Mouse (Mus musculus) kidney, adult 2 months (tissue): ENCODE results near the gene Rabgef1. TPM values are rescaled to one million over a fixed set of nuclear protein-coding genes. Genes with fewer than 3 reads are reported as not detected.

Experiments used
- DNase-seq: peaks from one replicate; pipeline ENCODE4 v3.0.0; 2021
- H3K27ac ChIP-seq: fragments of 200-500 bp; 2 replicates; pipeline ENCODE4 v1.5.1; 2012; ENCODE audit warnings: low read depth, low read length, control low read depth, inconsistent platforms; ENCODE audit not compliant: insufficient read depth
- H3K27me3 ChIP-seq: fragments of 200-500 bp; replicated peaks from 2 replicates; pipeline ENCODE4 v1.6.1; 2012; ENCODE audit warnings: mild to moderate bottlenecking, moderate library complexity, low read length, inconsistent platforms; ENCODE audit not compliant: control insufficient read depth, insufficient read depth
- H3K36me3 ChIP-seq: fragments of 200-500 bp; 2 replicates; pipeline ENCODE4 v1.6.1; 2012; ENCODE audit warnings: mild to moderate bottlenecking, moderate library complexity, low read length, inconsistent platforms; ENCODE audit not compliant: control insufficient read depth, insufficient read depth
- H3K4me1 ChIP-seq: fragments of 200-500 bp; 2 replicates; pipeline ENCODE4 v1.6.1; 2011; ENCODE audit warnings: low read length; ENCODE audit not compliant: control insufficient read depth, insufficient read depth
- H3K4me3 ChIP-seq: fragments of 200-500 bp; 2 replicates; pipeline ENCODE4 v1.5.1; 2011; ENCODE audit warnings: mild to moderate bottlenecking, low read depth, low read length, control low read depth; ENCODE audit not compliant: insufficient read depth
- CTCF ChIP-seq: fragments of 200-500 bp; conservative IDR thresholded peaks from 2 replicates; pipeline ENCODE4 v1.5.1; 2011; ENCODE audit warnings: low read depth, mild to moderate bottlenecking, control low read depth, low read length, moderate library complexity, mixed read lengths; ENCODE audit not compliant: insufficient read depth, insufficient read length
- POLR2A ChIP-seq: fragments of 200-500 bp; IDR thresholded peaks from one replicate; pipeline ENCODE4 v1.6.1; 2011; ENCODE audit warnings: low read depth, low read length, control low read depth
- WGBS: fragments of 180-500 bp; shearing (Covaris S2); methylation state at CpG from one replicate; pipeline ENCODE4 v1.1.7; 2018; 5-methylcytosine and 5-hydroxymethylcytosine counted together
- polyA plus RNA-seq: library from polyadenylated mRNA; depleted of rRNA; stranded (reverse); fragments of >200 nt; gene quantifications from 2 replicates; pipeline ENCODE4 v1.2.3, GENCODE M21; 2012

Gene Rabgef1
- polyA plus RNA-seq, 1 experiment, result 18.4 TPM

GRCm38 (mm10) chr5:130197981-130198380 is 26.4 kb downstream of the Rabgef1 start:
- DNase-seq, result no peak
- TF ChIP-seq CTCF (no peak), POLR2A (no peak)
- Histone ChIP-seq H3K4me1 (peaks cover 20% of the 10 kb centered on the region; the same call in 1 of the 2 replicates), H3K27me3 (no peaks in the 10 kb centered on the region), H3K27ac (peak overlapping the region; percentile 35), H3K4me3 (no peak overlapping the region), H3K36me3 (peaks cover 7% of the 10 kb centered on the region; the same call in 1 of the 2 replicates)
- 66% methylated on average over 7 of the region's 7 CpGs for WGBS

DNA sequence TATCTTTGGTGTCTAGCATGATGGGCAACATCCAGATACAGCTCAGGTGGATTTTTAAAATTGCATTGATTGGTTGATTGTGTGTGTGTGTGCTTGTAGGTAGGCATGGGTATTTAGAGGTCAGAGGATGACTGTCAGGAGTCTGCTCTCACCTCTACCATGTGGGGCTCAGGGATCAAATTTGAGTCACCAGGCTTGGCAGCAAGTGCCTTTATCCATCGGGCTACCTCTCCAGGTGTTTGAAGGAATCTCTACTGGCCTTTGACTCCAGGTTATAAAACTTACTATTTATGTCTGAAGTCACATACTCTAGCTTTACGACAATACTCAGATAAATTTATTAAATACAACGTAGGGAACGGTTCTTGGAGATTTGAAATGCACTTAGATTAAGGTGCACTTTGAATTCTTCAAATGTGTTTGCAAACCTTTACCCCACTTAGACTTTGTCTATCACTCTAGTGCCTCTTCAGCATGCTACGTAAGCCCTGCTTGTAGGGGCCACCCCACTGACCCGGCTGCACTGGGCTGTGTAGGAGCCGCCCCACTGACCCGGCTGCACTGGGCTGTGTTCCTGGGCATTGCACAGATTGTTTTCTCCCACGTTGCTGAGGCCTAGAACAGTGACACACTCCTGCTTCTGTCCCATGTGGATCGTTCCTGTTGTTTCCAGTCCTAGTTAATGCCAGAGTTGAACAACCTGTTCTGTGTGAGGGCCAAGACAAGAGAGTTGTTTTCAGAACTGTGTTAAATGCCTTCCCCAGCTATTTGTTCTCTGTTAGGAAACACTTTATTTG is 28.8 kb downstream of the Rabgef1 start:
- no peak for TF ChIP-seq CTCF
- no peak for TF ChIP-seq POLR2A
- WGBS, result 31% methylated on average over 10 of the region's 10 CpGs
- Histone ChIP-seq H3K36me3 (peaks cover 7% of the 10 kb centered on the region; the same call in 1 of the 2 replicates), H3K4me3 (no peak overlapping the region), H3K27me3 (no peaks in the 10 kb centered on the region), H3K4me1 (peaks cover 20% of the 10 kb centered on the region; the same call in 1 of the 2 replicates), H3K27ac (peak overlapping the region; percentile 61)
- DNase-seq, result peak; percentile 77

- WGBS, result 69% methylated on average over 4 of the region's 4 CpGs
- no peak overlapping the region for H3K4me3 ChIP-seq
- H3K27me3 ChIP-seq, result no peaks in the 10 kb centered on the region
- H3K36me3 ChIP-seq, result peaks cover 3% of the 10 kb centered on the region; the same call in 1 of the 2 replicates
- no peak overlapping the region for H3K27ac ChIP-seq
- peaks cover 20% of the 10 kb centered on the region; the same call in 1 of the 2 replicates for H3K4me1 ChIP-seq
- DNase-seq, result no peak
- no peak for TF ChIP-seq POLR2A
- TF ChIP-seq CTCF, result no peak
Measured at GRCm38 (mm10) chr5:130203948-130204347, 32.4 kb downstream of the Rabgef1 start.

GRCm38 (mm10) chr5:130204560-130204959 is 33.0 kb downstream of the Rabgef1 start:
- WGBS, result 76% methylated on average over 6 of the region's 6 CpGs
- no peak overlapping the region for H3K4me3 ChIP-seq
- no peak for DNase-seq
- no peak overlapping the region for H3K27ac ChIP-seq
- peaks cover 20% of the 10 kb centered on the region; the same call in 1 of the 2 replicates for H3K4me1 ChIP-seq
- H3K27me3 ChIP-seq, result no peaks in the 10 kb centered on the region
- peaks cover 3% of the 10 kb centered on the region; the same call in 1 of the 2 replicates for H3K36me3 ChIP-seq
- no peak for TF ChIP-seq CTCF
- TF ChIP-seq POLR2A, result no peak

DNA sequence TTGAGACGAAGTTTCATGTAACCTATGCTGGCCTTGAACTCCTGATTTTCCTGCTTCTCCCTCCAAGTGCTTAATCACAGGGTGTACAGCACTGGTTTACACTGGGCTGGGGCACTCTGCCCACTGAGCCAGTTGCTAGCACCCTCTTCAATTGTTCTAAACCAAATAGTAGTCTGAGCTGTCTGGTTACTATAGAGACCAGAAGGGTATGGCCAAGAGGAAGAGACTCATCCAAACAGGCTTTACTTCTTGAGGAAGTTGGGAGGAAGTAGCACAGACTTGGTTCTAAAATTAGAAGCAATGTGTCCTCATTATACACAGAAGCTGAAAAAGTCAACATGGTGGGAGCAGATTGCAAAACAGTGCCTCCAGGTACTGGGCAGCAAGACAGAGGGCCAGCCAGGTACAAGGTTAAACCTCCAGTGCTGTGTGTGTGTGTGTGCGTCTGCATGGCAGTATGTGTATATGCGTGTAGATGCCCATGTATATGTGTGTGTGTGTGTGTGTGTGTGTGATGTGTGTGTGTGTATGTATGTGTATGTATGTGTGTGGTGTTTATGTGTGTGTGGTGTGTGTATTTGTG is 33.9 kb downstream of the Rabgef1 start:
- H3K36me3 ChIP-seq, result no peaks in the 10 kb centered on the region
- DNase-seq, result no peak
- WGBS, result 78% methylated on average over 3 of the region's 3 CpGs
- peaks cover 14% of the 10 kb centered on the region; the same call in 1 of the 2 replicates for H3K4me1 ChIP-seq
- no peaks in the 10 kb centered on the region for H3K27me3 ChIP-seq
- no peak overlapping the region for H3K27ac ChIP-seq
- H3K4me3 ChIP-seq, result no peak overlapping the region
- TF ChIP-seq POLR2A (no peak), CTCF (no peak)

- 94% methylated on average over 4 of the region's 4 CpGs for WGBS
- Histone ChIP-seq H3K27me3 (no peaks in the 10 kb centered on the region), H3K4me1 (peaks cover 5% of the 10 kb centered on the region; the same call in 1 of the 2 replicates), H3K4me3 (no peak overlapping the region), H3K27ac (no peak overlapping the region), H3K36me3 (no peaks in the 10 kb centered on the region)
- TF ChIP-seq POLR2A, result no peak
- TF ChIP-seq CTCF, result no peak
- DNase-seq, result no peak
Measured at GRCm38 (mm10) chr5:130207299-130207698, 35.7 kb downstream of the Rabgef1 start.

- TF ChIP-seq POLR2A (no peak), CTCF (no peak)
- no peaks in the 10 kb centered on the region for H3K4me1 ChIP-seq
- H3K27ac ChIP-seq, result no peak overlapping the region
- no peaks in the 10 kb centered on the region for H3K36me3 ChIP-seq
- no peak for DNase-seq
- no peaks in the 10 kb centered on the region for H3K27me3 ChIP-seq
- WGBS, result 79% methylated on average over 11 of the region's 11 CpGs
- H3K4me3 ChIP-seq, result no peak overlapping the region
Measured at GRCm38 (mm10) chr5:130212956-130213355, 41.4 kb downstream of the Rabgef1 start.
